Mouse (Mus musculus) ES-E14 (cell line): ENCODE measurements around the gene Szrd1. TPM values are rescaled to one million over a fixed set of nuclear protein-coding genes. Genes with fewer than 3 reads are reported as not detected.

Experiments
- DNase-seq: peaks from one replicate; pipeline ENCODE4 v3.0.0-alpha.2; 2013; ENCODE audit warnings: low read depth, low spot score
- H3K27ac ChIP-seq: 2 replicates; pipeline ENCODE4 v1.5.1; 2012; ENCODE audit warnings: low read depth, mild to moderate bottlenecking, low read length, moderate library complexity, mixed read lengths; ENCODE audit not compliant: poor library complexity, insufficient read depth, severe bottlenecking
- H3K36me3 ChIP-seq: 2 replicates; pipeline ENCODE4 v1.6.1; 2012; ENCODE audit warnings: mild to moderate bottlenecking, low read length, moderate library complexity, mixed read lengths; ENCODE audit not compliant: control insufficient read depth, poor library complexity, insufficient read depth, severe bottlenecking
- H3K4me1 ChIP-seq, 2 experiments: fragments of 150-350 bp in 1 of 2; sonication (generic) in 1 of 2; 2 replicates each; pipeline ENCODE4 v1.6.1; 2012; ENCODE audit warnings: low read length in 2 of 2, mild to moderate bottlenecking in 1 of 2, mixed read lengths in 1 of 2; ENCODE audit not compliant: control insufficient read depth in 2 of 2, insufficient read depth in 2 of 2, poor library complexity in 1 of 2
- H3K4me3 ChIP-seq, 2 experiments: fragments of 150-350 bp in 1 of 2; sonication (generic) in 1 of 2; 2 replicates each; pipeline ENCODE4 v1.5.1; 2012; ENCODE audit warnings: low read length in 2 of 2, low read depth in 1 of 2, mild to moderate bottlenecking in 1 of 2, mixed read lengths in 1 of 2; ENCODE audit not compliant: insufficient read depth in 1 of 2, poor library complexity in 1 of 2, severe bottlenecking in 1 of 2
- H3K9ac ChIP-seq: 2 replicates; pipeline ENCODE4 v1.6.1; 2012; ENCODE audit warnings: low read depth, mild to moderate bottlenecking, low read length, mixed read lengths; ENCODE audit not compliant: poor library complexity, insufficient read depth, severe bottlenecking
- H3K9me3 ChIP-seq: fragments of 150-350 bp; sonication (generic); 2 replicates; pipeline ENCODE4 v1.6.1; 2012; ENCODE audit warnings: low read depth, mild to moderate bottlenecking, low read length; ENCODE audit not compliant: control insufficient read depth, insufficient read depth
- CHD2 ChIP-seq: IDR thresholded peaks from 2 replicates; pipeline ENCODE4 v1.6.1; 2014; ENCODE audit warnings: mild to moderate bottlenecking, low read depth, low read length, inconsistent platforms
- HCFC1 ChIP-seq: IDR thresholded peaks from 2 replicates; pipeline ENCODE4 v1.6.1; 2012; ENCODE audit warnings: low read length, inconsistent platforms, borderline replicate concordance; ENCODE audit not compliant: insufficient read depth
- MAFK ChIP-seq: IDR thresholded peaks from 2 replicates; pipeline ENCODE4 v1.6.1; 2014; ENCODE audit warnings: mild to moderate bottlenecking, low read depth, low read length, inconsistent platforms; ENCODE audit not compliant: insufficient read depth
- ZC3H11A ChIP-seq: IDR thresholded peaks from 2 replicates; pipeline ENCODE4 v1.6.1; 2012; ENCODE audit warnings: low read depth, mild to moderate bottlenecking, inconsistent platforms, low read length, borderline replicate concordance
- ZNF384 ChIP-seq: IDR thresholded peaks from 2 replicates; pipeline ENCODE4 v1.6.1; 2012; ENCODE audit warnings: low read depth, low read length, inconsistent platforms
- in situ Hi-C, 2 experiments: fragments of 600-800 bp; cut with MboI; formaldehyde crosslinking; loops; one replicate each; pipeline ENCODE4 v1.15.1; 2025; ENCODE audit warnings: low sequenced_read_pairs in 2 of 2, inconsistent platforms in 1 of 2; ENCODE audit not compliant: unreplicated experiment in 2 of 2
- total RNA-seq: library from RNA; depleted of rRNA; stranded (reverse); fragments of 300-350 nt; gene quantifications from 2 replicates; pipeline ENCODE4 v1.2.3, GENCODE M21; 2012

Szrd1 gene
- total RNA-seq, 1 experiment = 64.6 TPM

DNA sequence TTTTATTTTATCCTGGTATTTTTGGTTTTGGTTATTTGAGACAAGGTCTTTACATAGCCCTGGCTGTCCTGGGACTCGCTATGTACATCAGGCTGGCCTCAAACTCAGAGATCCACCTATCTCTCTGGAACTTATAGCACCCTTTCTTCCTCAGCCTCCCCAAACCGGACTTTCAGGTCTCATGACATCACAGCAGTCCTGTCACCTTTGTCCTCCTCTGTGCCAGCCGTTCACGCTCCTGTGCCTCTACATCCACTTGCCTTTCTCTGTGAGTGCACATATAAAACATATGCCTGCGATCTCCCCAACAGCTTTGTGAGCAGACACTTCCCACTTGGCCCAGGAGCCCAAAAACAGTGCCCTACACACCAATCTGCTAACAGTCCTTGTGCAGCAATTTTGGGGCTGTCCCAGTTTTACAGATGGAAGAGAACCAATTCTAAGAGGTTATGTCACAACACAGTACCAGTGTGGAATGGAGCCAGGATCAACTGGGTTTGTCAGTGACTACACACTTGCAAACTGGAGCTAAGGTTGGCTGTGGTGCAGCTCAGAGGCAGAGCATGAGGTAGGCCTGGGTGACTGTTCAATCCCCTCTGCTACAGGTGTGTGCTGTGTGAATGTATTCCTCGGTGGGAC is 8.8 kb downstream of the Szrd1 start:
- in situ Hi-C loops = no loop called here
- no peak for DNase-seq
- H3K9ac ChIP-seq = no peak overlapping the region
- H3K36me3 ChIP-seq = peaks cover 14% of the 10 kb centered on the region; the same call in 1 of the 2 replicates
- TF ChIP-seq ZNF384 = no peak
- TF ChIP-seq CHD2 = no peak
- no peak for TF ChIP-seq MAFK
- TF ChIP-seq HCFC1 = no peak
- no peak for TF ChIP-seq ZC3H11A
- no peak overlapping the region for H3K27ac ChIP-seq
- peaks cover 0 to 40% of the 10 kb centered on the region in 2 experiments; a peak in 3 of 4 replicates for H3K4me1 ChIP-seq
- no peak overlapping the region for H3K4me3 ChIP-seq
- H3K9me3 ChIP-seq = no peaks in the 10 kb centered on the region

- Histone ChIP-seq H3K9me3 (no peaks in the 10 kb centered on the region), H3K9ac (no peak overlapping the region), H3K4me3 (no peak overlapping the region), H3K4me1 (peaks cover 0 to 36% of the 10 kb centered on the region in 2 experiments; a peak in 3 of 4 replicates), H3K27ac (no peak overlapping the region), H3K36me3 (peaks cover 14% of the 10 kb centered on the region; the same call in 1 of the 2 replicates)
- TF ChIP-seq CHD2 (no peak), MAFK (no peak), ZNF384 (no peak), HCFC1 (no peak), ZC3H11A (no peak)
- DNase-seq = no peak
- in situ Hi-C loops = no loop called here
Observed at GRCm38 (mm10) chr4:141129190-141129710, 10.3 kb downstream of the Szrd1 start.

DNA sequence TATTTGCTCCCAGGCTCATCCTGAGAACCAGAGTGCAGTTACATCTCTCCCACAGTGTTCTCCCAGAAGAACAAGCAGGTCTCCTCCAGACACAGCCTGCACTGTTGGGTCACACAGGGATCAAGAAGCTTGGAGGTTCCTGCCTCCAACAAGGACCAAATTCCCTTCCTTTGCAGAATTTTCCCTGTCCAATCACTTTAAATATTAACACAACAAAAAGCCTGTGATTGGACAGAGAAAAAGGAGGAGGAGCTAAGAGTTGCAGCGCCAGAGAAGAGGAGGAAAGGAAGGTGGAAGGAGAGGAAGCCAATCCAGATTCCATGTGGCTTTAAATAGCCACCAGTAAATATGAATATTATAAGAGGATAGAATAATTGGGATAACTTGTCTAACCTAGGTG is 16.5 kb downstream of the Szrd1 start:
- H3K4me3 ChIP-seq = no peak overlapping the region
- TF ChIP-seq ZNF384 (no peak), ZC3H11A (no peak), HCFC1 (no peak), MAFK (no peak), CHD2 (no peak)
- H3K9ac ChIP-seq = no peak overlapping the region
- in situ Hi-C loops = no loop called here
- no peak overlapping the region for H3K27ac ChIP-seq
- peaks cover 0 to 40% of the 10 kb centered on the region in 2 experiments; a peak in 2 of 4 replicates for H3K4me1 ChIP-seq
- no peaks in the 10 kb centered on the region for H3K9me3 ChIP-seq
- no peak for DNase-seq
- peaks cover 16% of the 10 kb centered on the region for H3K36me3 ChIP-seq

GRCm38 (mm10) chr4:141122663-141123062 is 16.9 kb downstream of the Szrd1 start:
- no peak for DNase-seq
- Histone ChIP-seq H3K4me1 (peaks cover 0 to 39% of the 10 kb centered on the region in 2 experiments; a peak in 2 of 4 replicates), H3K36me3 (peaks cover 18% of the 10 kb centered on the region), H3K9me3 (no peaks in the 10 kb centered on the region), H3K9ac (no peak overlapping the region), H3K27ac (no peak overlapping the region), H3K4me3 (no peak overlapping the region)
- TF ChIP-seq CHD2 (no peak), ZC3H11A (no peak), MAFK (no peak), ZNF384 (no peak)
- in situ Hi-C loops = no loop called here
